Mouse (Mus musculus): Measurements from ENCODE around the gene Alkbh1.
"Not testable (repeated sequence)": the region's sequence is repeated elsewhere in the genome, so short reads cannot be mapped to it uniquely, and the experiment has no call there.

Gene Alkbh1

GRCm38 (mm10) chr12:87443700-87444122 lies at the start of gene Alkbh1, which contains the start of gene Slirp:
Gene Alkbh1 (minus strand): TSS chr12:87444017.
Gene Slirp (plus strand): TSS chr12:87443896.
- peak; percentile 95 for DNase-seq (ENCODE audit: low read depth)

DNA sequence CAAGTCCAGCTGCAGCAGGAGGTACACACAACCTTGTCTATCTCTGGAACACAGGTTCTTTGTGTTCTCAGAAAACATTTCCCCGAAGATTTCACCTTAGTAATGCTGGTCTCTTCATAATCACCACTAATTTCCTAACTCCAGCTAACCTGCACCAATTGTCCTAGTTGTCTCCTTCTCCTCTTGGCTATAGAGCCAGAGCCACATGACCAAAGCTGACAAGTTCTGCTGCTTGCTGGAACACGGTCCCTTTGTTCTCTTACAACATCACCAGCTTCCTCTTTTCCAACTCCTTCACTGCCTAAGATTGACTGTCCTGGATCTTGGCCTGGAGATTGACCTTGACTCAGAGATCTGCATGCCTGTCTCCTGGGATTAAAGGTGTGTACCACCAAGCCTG lies 44.9 kb upstream of the Alkbh1 start:
- not testable (repeated sequence) for DNase-seq (ENCODE audit: low read depth)

- not testable (repeated sequence) for DNase-seq (ENCODE audit: low read depth)
Measured at GRCm38 (mm10) chr12:87482482-87482881, 38.7 kb upstream of the Alkbh1 start.

- no peak for DNase-seq (ENCODE audit: low read depth)
Measured at GRCm38 (mm10) chr12:87474756-87475155, 30.9 kb upstream of the Alkbh1 start.

GRCm38 (mm10) chr12:87471964-87472786 lies 28.4 kb upstream of the Alkbh1 start, which contains the start of gene Snw1:
Gene Snw1 (minus strand): TSS chr12:87472274.
- peak; percentile 99 for DNase-seq (ENCODE audit: low read depth)

DNA sequence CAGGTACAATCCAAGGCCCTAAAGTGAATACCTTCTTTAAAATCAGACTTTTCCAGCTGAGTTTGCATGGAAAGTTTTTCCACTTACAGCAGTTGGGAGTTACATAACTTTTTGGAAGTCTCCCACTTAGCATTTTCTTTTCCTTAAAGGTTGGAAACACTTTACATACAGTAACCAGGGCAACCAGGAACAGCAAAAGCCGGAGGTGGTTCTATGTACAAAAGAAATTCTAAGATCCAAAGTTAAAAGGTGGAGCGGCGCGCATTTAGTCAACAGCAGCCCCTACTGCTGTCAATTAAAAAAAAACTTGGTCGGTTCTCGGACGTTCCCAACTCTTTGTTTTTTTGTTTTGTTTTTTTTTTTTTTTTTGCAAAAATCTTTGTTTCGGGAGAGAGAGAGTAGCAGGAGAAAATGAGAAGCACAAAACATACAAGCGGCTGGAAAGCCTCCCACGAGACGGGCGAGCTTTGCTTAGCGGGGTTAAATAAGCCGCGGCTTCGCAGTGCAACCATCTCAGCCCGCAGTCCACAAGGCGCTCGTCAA lies 27.7 kb upstream of the Alkbh1 start:
- peak; percentile 55 for DNase-seq (ENCODE audit: low read depth)

DNA sequence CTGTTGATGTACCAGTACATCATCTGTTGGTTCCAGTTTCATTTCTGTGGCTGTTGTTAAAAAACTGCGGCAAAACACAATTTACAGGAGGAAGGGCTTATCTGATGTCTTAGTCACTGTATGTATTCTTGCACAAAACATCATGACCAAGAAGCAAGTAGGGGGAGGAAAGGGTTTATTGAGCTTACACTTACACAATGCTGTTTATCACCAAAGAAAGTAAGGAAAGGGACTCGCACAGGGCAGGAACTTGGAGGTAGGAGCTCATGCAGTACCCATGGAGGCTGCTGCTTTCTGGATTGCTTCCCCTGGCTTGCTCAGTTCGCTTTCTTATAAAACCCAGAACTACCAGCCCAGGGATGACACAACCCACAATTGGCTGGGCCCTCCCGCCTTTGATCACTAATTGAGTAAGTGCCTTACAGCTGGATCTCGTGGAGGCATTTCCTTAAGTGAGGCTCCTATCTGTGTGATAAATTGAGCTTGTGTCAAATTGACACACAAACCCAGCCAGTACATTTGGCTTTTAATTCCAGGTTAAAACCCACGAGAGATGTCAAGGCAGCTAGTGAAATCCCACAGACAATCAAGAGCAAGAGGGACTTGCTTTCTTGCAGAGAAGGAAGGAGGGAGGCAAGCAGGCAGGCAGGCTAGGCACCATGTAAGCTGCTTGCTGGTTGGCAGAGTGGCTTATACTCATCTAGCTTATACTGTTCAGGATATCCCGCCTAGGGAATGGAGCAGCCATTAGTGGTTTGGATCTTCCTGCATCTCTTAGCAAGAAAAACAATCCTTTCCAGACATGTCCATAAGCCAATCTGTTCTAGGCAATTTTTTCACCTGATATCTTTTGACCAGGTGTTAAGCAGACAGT lies 26.7 kb upstream of the Alkbh1 start:
- peak; percentile 85 for DNase-seq (ENCODE audit: low read depth)

DNA sequence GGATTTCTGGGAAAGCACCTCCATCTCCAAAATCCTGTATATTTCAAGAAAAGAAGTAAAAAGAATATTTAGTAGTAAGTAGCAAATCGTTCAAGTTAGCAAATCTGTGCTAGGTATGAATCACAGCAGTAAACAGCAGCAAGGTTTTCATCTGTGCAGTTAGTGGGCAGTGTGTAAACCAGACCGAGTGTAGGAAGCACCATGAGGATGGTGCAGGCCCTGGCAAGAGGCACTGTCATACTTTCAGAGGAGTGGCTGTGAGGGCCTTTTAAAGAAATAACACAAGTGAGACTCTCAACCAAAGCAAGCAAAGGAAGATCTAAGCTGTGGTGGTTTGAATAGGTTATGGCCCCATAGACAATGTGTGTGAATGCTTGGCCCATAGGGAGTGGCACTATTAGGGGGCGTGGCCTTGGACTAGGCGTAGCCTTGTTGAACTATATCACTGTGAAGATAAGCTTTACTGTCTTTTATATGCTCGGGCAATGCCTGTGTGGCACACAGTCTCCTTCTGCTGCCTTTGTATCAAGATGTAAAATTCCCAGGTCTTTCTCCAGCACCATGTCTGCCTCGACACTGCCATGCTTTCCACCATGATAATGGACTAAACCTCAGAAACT lies 21.0 kb upstream of the Alkbh1 start:
- no peak for DNase-seq (ENCODE audit: low read depth)

GRCm38 (mm10) chr12:87449456-87449855 lies 5.6 kb upstream of the Alkbh1 start:
- DNase-seq (ENCODE audit: low read depth) = no peak

DNA sequence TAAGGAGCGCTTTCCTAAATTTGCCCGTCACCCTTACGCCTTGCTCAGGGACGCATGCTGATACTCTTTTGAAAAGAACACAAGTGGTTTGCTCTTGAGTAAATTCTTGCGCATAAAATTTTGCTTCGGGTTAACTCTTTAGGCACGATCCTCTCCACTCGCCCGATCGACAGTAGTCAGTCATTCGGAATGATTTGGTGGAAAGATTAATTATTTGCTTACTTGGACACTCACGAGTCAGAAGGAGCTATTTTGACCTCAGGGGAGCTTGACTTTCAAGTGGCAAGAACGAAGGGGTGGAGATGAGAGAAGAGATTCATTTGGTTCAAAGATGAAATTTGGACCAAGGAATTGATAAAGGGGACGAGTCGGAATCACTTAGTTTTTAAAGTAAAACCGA lies 394 bp upstream of the Alkbh1 start:
- no peak for DNase-seq (ENCODE audit: low read depth)

GRCm38 (mm10) chr12:87443115-87443699 lies 610 bp downstream of the Alkbh1 start:
- no peak for DNase-seq (ENCODE audit: low read depth)

DNA sequence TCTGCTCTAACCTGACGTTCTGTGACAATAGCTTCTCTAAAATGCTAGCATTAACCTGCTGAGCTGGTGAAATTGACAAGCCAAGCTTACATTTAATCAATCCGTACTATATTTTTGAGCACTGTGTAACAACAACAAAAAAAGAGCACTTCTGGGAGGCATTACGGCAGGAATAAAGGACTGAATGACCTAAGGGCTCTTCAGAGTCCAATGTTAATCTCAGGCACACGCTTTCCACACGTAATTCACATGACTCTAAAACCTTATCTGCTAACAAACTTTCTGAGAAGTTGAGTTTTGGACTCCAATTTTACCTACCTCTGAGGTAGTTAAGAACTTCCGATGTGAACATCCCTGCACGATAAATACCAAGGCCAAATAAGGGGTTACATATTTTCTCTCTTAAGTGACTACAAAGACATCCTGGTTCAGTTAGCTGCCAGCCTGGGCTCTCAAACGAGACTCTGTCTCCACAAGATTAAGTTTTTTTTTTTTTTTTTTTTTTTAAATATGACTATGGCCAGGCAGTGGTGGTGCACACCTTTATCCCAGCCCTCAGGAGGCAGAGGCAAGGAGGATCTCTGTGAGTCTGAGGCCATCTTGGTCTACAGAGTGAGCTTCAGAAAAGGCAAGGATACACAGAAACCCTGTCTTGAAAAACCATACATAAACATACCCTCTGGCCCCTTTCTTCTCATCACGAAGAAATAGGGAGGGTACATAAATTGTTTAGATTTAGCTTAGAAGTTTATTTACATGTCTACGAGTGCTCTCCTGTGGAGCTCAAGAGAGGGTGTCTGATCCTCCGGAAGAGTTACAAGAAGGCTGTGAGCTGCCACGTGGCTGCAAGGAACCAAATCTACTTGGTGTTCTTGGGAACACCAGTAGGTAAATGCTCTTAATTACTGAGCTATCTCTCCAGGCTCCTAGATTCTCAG lies 1.4 kb downstream of the Alkbh1 start:
- peak; percentile 70 for DNase-seq (ENCODE audit: low read depth)

DNA sequence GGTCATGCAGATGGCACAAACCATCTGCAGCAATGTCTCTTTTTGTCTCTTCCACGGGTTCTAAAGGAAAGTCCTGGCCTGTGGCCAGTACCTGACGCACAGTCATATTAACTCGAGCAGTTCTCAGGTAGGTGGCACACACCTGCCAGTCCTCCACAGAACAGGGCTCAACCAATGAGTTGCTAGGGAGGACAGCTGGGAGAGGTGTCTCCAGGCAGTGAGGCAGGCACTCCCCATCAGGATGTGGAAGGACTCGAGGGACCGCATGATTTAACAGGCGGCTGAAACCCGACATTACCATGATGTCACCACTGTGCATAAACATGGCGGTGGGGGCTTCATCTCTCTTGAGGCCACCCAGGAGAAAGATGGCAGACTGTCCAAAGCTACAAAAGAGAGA lies 14.9 kb downstream of the Alkbh1 start:
- DNase-seq (ENCODE audit: low read depth) = no peak

DNA sequence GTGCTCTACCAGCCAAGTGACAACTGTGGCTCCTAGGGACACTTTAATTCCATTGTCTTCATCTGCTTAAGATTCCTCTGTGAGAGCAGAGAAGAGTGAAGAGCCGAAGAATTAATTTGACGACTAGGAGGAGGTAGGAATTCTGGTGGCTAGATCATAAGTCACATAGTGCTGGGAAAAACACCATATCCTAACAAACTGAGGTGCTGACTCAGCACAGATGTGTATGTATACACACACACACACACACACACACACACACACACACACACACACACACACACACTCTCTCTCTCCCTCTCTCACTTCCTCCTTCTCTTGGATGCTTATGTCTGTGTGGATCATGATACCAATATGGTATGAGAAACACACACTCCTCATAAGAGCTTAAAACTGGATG lies 15.5 kb downstream of the Alkbh1 start:
- DNase-seq (ENCODE audit: low read depth) = no peak

GRCm38 (mm10) chr12:87426354-87427031 lies 17.3 kb downstream of the Alkbh1 start:
- DNase-seq (ENCODE audit: low read depth) = no peak

DNA sequence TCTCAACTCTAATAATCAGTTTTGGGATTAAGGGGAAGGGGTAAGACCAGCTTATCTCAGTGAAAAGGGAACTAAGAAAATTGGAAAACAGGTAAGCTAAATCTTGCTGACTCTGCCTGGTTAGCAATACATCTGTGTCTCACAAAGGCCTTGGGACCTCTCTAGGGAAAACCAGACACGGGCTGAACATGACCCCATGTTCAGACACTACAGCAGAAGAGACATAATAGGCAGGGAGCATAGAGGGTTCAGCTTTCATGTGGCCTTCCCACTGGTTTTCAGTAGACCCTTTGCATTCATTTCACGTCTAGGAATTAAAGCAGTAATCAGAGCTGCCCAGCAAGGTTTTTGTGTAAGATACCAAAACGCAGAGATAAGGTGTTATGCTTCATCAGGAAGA lies 19.3 kb downstream of the Alkbh1 start:
- DNase-seq (ENCODE audit: low read depth) = no peak

- no peak for DNase-seq (ENCODE audit: low read depth)
Measured at GRCm38 (mm10) chr12:87423700-87424099, 20.1 kb downstream of the Alkbh1 start.

GRCm38 (mm10) chr12:87421708-87422507 lies 21.9 kb downstream of the Alkbh1 start:
- no peak for DNase-seq (ENCODE audit: low read depth)

DNA sequence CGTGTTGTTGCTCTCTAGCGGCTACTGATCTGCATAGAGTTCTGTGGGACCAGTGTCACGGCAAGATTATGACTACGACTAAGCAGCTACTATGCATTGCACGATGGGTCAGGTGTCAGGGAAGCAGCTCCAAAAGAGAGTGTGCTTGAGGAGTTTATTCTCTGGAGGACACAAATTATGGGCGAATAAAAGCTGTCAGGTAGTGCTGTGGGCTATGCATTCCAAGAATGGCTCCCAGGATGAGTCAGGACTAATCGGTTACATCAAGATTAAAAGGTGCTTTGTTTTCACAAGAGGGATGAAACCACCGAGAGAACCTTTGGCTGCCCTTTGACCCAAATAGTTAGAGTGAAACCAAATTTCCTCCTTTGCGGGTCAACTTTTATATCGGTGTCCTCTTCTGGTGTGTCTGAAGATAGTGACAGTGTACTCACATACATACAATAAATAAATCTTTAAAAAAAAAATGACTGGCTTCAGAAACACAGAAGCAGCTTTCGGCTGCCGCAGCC lies 23.8 kb downstream of the Alkbh1 start:
- DNase-seq (ENCODE audit: low read depth) = no peak
